Mouse (Mus musculus): ENCODE measurements around the gene Hps6.

The Hps6 gene

DNA sequence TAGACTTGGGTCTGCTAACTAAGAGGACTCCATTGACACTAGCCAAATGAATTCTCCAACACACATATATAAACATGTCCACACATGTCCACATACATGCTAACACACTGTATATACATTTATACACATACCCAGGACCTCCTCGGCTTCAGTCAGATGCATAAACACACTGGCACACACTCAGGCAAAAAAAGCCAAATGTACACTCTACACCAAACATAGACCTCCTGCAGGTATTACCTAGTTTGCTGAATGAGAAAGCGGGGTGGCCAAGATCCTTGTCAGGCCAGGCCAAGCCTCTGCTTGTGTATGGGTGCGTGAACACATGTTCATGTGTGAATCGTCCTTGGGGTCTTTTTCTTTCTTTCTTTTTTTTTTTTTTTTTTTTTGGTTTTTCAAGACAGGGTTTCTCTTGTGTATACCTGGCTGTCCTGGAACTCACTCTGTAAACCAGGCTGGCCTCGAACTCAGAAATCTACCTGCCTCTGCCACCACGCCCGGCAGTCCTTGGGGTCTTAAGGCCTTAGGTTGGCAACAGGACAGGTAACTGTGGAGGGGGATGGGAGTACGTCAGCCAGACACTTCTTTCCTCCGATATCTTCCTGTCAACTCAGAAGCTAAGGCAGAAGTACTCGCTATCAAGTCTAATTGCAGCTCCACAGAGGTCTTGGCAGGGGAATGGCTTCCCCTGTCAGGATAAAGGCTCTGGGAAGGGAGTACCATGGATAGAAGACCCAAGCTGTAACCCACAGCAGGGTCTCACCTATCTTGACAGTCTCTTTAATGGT is 27.1 kb downstream of the Hps6 start:
- DNase-seq = no peak

DNA sequence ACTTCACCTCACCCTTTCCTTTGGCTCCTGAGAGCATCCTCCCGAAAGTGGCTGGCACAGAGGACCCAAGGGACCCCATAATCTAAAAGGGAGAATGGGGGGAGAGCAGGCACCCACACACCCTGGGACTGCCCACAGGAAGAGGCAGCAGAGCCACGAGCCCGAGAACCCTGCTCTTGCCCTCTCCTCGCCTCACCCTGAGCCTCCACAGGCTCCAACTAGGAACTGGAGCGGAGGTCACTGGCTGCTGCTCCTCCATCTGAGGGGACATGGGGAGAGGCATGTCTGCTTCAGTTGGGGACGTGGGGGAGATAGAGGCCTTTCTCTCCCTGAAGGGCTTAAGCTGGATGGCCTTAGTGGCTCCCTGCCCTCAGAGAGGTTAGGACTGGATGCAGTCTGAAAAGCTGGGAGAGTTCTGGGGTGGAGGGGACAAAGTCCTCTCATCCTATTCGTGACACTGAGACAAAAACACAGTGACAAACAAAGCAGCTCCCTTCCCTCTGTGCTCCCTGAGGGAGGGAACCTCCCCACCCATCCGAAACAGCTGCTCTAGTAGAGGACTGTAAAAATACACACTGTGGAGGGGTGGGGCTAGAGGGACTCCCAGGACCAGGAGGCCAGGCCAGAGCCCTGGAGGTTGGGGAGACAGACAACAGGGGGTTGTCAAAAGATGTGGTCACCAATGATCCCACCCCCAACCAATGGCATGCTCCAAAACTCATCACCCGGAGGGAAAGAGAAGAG is 28.6 kb downstream of the Hps6 start:
- DNase-seq = no peak

DNA sequence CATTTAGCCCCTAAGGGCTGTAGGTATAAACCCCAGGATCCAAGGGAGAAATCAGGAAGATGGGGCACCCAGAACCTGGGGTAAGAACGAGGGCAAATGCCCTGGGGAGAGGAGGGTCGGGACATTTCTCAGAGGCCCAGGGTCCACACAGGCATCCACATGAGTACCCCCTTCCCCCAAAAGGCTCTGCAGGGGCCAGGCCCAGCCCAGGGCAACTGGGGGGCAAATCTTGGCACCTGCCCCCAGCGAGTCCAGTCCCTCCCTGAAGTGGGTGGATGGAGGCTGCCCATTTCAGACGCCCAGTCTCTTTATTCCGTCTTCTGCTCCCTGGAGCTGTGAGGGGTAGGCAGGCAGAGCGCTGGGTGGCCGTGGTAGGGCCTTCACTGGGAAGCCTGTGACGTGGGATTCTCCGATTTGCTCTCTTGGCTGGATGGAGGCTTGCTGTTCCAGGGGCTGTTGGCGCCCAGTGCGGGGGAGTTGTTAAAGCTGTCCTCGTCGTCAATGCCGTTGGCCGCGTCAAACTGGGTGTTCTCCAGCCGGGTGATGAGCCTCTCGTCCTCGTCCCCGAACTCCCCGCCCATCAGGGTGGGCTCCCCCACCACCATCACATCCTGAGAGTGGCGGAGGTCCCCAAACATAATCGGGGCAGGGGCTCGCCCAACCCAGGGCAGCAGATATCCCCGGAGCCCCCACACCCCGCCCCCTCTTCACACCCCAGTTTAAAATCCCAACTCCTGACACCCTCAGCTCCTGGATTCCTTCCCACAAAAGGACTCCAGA is 29.6 kb downstream of the Hps6 start:
- DNase-seq = no peak

- DNase-seq = no peak
Observed at GRCm38 (mm10) chr19:46033911-46034310, 30.6 kb downstream of the Hps6 start.

GRCm38 (mm10) chr19:46035971-46036370 is 32.7 kb downstream of the Hps6 start:
- DNase-seq = no peak

DNA sequence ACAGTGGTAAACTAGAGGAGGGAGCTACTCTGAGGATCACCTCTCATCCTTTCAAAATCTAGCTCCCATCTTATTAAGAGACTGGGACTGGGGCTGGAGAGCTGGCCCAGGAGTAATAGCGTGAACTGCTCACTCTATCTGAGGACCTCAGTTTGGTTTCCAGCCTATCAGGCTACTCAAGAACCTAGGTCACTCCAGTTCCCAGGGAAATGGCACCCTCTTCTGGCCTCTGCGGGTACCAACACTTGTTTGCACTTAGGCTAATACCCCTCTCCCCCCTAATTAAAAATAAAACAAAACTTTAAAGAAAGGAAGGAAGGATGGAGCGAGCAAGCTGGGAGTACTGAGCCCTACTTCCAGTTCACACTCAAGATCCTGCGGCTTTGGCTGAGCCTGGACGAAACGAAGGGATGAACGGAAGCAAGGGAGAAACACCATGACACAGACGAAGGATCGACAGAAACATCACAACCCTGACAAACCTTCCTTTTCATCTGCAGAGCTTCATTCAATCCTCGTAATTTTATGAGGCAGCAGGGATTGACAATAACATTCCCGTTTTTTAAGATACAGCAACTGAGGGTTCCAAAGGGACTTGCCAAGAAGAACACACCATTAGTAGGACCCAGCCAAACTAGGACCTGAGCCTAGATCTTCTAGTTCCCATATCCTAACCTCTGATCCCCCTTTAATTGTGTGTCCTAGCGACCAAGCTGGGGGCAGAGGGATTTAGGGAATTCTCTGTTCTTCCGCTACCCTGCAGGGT is 33.4 kb downstream of the Hps6 start:
- peak; percentile 53 to 63 for DNase-seq

- DNase-seq = no peak
Observed at GRCm38 (mm10) chr19:46037243-46037924, 34.1 kb downstream of the Hps6 start.

DNA sequence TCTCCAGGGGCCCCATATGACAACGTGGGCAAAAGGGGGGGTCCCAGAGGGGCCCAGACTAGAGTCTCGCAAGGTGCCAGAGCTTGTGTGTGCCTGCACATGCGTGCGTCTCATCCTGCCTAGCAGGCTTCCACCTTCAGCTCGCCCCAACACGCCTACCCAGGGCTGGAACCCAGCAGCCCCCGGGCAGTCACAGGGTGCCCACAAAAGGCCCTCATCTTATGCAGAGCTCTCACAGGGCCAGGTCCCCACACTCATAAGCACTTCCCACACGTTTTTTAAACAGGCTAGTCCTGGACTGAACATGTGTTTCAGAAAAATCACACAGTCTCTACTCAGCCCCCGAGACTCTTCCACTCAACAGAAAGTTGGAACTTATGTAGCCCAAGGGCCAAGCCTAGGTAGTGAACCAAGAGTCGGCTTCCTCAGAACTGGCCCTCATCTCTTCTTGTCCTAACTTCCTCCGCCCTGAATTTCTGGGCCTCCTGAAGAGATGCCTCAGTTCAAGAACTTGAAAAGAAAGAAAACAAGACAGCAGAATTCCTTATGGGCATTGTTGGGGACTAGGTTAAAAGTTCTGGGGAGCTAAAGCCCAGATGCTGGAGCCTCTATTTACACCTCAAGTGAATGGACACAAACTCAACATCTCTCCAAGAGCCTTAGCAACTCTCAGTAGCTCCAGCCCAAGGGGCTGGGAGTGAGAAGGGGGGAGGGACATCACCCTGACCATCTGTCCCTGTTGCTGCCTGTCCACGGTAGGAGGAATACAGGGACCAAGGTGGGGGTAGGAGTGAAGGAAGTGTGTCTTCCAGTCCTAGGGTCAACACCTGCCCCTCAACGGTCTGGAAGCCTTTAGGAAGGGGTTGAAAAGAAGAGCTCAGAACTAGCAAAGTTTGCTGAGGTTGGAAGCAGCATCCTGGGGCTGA is 34.9 kb downstream of the Hps6 start:
- DNase-seq = peak; percentile 44 to 60

- DNase-seq = peak in 1 of 2 experiments; percentile 49
Observed at GRCm38 (mm10) chr19:46038851-46039260, 35.5 kb downstream of the Hps6 start.

DNA sequence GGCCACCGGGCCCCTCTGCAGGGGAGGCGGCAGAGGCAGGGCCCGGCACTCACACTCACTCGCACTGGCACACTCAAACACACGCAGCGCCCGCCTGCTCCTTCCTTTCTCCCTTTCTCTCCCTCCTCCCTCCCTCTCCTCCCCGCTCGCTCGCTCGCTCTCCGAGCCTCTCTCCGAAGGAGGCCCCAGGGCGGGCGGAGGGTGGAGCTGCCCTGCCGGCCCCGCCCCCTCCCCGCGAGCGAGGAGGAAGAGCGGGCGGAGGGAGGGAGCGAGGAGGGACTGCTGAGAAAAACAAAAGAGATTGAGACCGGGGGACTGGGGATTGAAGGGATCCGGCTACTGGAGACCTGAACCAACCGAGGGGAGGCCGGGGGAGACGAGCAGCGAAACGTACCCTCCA is 36.2 kb downstream of the Hps6 start:
- peak; percentile 93 to 97 for DNase-seq

- DNase-seq = no peak
Observed at GRCm38 (mm10) chr19:46040149-46040902, 37.0 kb downstream of the Hps6 start.

DNA sequence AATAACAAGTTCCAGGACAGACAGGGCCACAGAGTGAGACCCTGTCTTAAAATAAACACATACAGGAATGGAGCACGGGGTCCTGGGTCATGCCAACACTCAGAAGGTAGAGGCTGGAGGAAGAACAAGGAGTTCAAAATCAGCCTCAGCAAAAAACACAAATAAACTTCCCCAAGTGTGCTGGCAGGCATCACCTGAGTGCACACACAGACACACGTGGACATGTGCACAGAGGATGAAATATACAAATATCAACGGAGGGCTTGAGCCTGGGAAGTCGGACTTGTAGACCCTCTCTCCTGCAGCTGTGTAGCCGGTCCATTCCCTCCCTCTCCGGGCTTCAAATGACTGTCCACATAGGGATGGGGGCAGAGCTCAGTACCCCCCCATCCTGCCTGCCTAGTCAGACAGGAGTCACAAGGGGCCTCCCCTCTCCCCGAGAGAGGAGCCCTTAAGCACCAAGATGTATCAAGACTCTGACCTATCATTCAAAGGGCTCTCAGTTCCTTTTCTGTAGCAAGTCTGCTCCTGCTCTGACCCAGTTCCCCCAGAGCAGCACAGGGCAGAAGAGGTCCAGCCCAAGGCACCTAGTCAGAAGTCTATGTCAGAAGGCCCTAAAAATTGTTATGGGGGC is 38.1 kb downstream of the Hps6 start:
- peak in 1 of 2 experiments; percentile 30 for DNase-seq

- peak; percentile 95 for DNase-seq
Observed at GRCm38 (mm10) chr19:46041933-46042475, 38.7 kb downstream of the Hps6 start.

DNA sequence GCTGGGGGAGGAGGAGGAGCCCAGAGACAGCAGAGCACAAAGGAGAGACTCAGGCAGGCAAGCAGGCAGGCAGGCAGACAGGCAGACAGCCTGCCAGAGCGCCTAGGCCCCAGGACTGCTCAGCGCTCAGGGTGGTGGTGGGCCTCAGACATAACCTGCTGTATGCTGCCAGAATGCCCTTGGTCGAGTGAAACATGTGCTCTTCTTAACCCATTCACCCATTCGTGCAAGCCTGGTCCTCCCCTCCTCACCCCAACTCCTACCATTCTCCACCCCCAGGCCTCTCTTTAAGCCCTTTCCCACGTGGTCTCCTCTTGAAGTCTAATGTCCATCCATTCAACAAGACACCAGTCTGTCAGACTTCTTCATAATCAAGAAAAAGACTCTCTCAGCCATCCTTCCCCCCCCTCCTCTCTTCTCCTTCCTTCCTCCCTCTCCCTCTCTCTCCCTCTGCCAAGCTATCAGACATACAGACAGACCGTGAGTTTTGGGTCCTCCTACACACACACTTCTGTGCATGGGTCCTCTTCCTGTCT is 39.2 kb downstream of the Hps6 start:
- DNase-seq = peak; percentile 51 to 59

- peak; percentile 64 to 66 for DNase-seq
Observed at GRCm38 (mm10) chr19:46043380-46043779, 40.1 kb downstream of the Hps6 start.

DNA sequence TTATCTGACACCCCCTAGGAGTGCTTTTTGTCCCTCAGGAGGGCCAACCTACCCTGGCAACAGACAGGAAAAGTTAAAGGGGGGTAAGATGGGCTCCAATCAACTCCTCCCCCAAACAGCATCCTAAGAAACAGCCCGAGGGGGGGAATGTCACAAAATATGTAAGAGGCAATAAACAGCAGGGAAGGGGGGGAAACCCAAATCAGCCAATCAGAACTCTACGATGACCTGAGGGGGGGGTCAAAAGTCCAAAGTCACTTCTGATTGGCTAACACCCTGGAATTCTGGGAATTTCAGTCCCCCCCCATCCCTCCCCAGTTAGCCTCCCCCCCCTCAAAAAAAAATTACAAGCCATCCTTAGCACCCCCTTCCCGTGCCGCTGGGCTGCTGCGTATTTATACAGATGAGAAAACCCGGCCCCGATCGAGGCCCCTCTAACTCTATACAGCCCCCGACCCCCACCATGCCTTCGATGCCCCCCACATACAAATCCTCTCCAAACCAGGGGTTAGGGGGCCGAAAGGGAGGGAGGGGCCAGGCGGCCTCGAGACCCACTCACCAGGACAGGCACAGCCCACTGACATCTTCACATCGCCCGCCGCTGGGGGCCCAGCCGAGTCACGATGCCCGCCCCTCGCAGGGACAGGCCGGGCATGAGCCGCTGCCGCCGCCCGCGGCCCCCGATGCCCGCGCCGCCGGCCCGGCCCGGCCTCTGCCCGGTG is 41.1 kb downstream of the Hps6 start, which contains the start of gene Pprc1:
Gene Pprc1 (plus strand): TSS at position 616 of the 722 bp plus-strand sequence.
- DNase-seq = peak; percentile 57 to 70

DNA sequence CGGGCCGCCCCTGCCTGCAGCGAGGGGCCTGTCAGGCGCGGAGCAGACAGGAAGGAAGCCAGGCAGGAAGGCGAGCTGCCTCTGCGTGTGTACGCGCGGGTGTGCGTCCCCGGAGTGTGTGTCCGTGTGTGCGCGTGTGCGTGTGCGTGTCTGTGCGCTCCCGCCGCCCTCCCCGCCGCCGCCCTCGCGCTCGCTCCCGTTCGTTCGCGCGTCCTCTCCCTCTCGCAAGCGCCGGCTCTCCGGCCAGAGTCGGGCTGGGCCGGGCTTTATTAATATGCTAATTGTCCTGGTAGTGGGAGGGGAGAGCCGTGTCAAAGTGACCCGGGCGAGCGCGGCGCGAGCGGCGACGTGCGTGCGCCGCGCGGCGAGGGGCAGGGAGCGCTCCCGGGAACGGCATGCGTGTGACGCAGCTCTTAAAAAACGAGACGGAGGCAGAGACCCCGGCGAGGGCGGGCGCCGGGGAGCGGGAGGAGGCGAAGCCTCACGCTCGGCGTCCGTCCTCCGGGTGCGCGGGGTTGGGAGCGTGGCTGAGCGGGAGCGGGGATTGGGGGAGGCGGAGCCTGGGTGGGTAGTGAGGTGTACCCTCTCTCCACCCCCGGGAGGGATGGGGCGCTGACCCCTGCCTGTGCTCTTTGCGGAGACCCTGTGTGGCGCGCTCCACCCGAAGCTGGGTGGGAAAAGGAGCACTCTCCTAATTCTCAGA is 41.8 kb downstream of the Hps6 start, which contains the start of gene Ldb1:
Gene Ldb1 (minus strand): TSS at position 222 of the 703 bp plus-strand sequence.
- DNase-seq = peak; percentile 90 to 92
